Mouse (Mus musculus): ENCODE measurements at regions not wholly inside any gene's neighbourhood (a gene's known extent, or its start where the extent isn't known, plus 50 kb on each side); places are given as distances from the start of the nearest gene placed in this dataset.

- Histone ChIP-seq H3K9ac (ENCODE audit: low read depth, low read length) (no peak overlapping the region), H3K27ac (ENCODE audit: low read depth, low read length) (no peak overlapping the region), H3K36me3 (ENCODE audit: control insufficient read depth, insufficient read depth) (no peaks in the 10 kb centered on the region), H3K4me1 (replicated peaks; ENCODE audit: control insufficient read depth, insufficient read depth, low read length) (no peaks in the 10 kb centered on the region), H3K9me3 (ENCODE audit: control insufficient read depth) (no peaks in the 10 kb centered on the region), H3K4me2 (replicated peaks; ENCODE audit: low read depth) (no peak overlapping the region), H3K27me3 (replicated peaks; ENCODE audit: control insufficient read depth, insufficient read depth, low read length) (no peaks in the 10 kb centered on the region), H3K4me3 (ENCODE audit: low read depth, low read length) (no peak overlapping the region)
- 87% methylated on average over 3 of the region's 3 CpGs for WGBS
- TF ChIP-seq CTCF (IDR thresholded peaks at IDR 0.05; ENCODE audit: low read depth) = no peak
- ATAC-seq = no peak
Observed at GRCm38 (mm10) chr10:96459186-96459585, 157.6 kb upstream of the Btg1 start.

- no peak for ATAC-seq
- Histone ChIP-seq H3K4me1 (replicated peaks; ENCODE audit: control insufficient read depth, insufficient read depth, low read length) (no peaks in the 10 kb centered on the region), H3K4me3 (ENCODE audit: low read depth, low read length) (no peak overlapping the region), H3K9ac (ENCODE audit: low read depth, low read length) (no peak overlapping the region), H3K27ac (ENCODE audit: low read depth, low read length) (no peak overlapping the region), H3K9me3 (ENCODE audit: control insufficient read depth) (no peaks in the 10 kb centered on the region), H3K27me3 (replicated peaks; ENCODE audit: control insufficient read depth, insufficient read depth, low read length) (no peaks in the 10 kb centered on the region), H3K36me3 (ENCODE audit: control insufficient read depth, insufficient read depth) (no peaks in the 10 kb centered on the region), H3K4me2 (replicated peaks; ENCODE audit: low read depth) (no peak overlapping the region)
- TF ChIP-seq CTCF (IDR thresholded peaks at IDR 0.05; ENCODE audit: low read depth) = no peak
- 49% methylated on average over 9 of the region's 9 CpGs for WGBS
Observed at GRCm38 (mm10) chr10:96460151-96460550, 156.7 kb upstream of the Btg1 start.

- no peaks in the 10 kb centered on the region for H3K27me3 ChIP-seq (replicated peaks; ENCODE audit: control insufficient read depth, insufficient read depth, low read length)
- no peaks in the 10 kb centered on the region for H3K4me1 ChIP-seq (replicated peaks; ENCODE audit: control insufficient read depth, insufficient read depth, low read length)
- H3K9me3 ChIP-seq (ENCODE audit: control insufficient read depth) = no peaks in the 10 kb centered on the region
- no peak overlapping the region for H3K4me2 ChIP-seq (replicated peaks; ENCODE audit: low read depth)
- ATAC-seq = no peak
- TF ChIP-seq CTCF (IDR thresholded peaks at IDR 0.05; ENCODE audit: low read depth) = no peak
- H3K27ac ChIP-seq (ENCODE audit: low read depth, low read length) = no peak overlapping the region
- H3K9ac ChIP-seq (ENCODE audit: low read depth, low read length) = no peak overlapping the region
- H3K36me3 ChIP-seq (ENCODE audit: control insufficient read depth, insufficient read depth) = no peaks in the 10 kb centered on the region
- no peak overlapping the region for H3K4me3 ChIP-seq (ENCODE audit: low read depth, low read length)
- WGBS = 83% methylated on average over 10 of the region's 10 CpGs
Observed at GRCm38 (mm10) chr10:96460617-96461338, 156.0 kb upstream of the Btg1 start.

GRCm38 (mm10) chr10:96465967-96466366 is 150.8 kb upstream of the Btg1 start:
- H3K9me3 ChIP-seq (ENCODE audit: control insufficient read depth) = no peaks in the 10 kb centered on the region
- ATAC-seq = no peak
- H3K36me3 ChIP-seq (ENCODE audit: control insufficient read depth, insufficient read depth) = no peaks in the 10 kb centered on the region
- no peaks in the 10 kb centered on the region for H3K4me1 ChIP-seq (replicated peaks; ENCODE audit: control insufficient read depth, insufficient read depth, low read length)
- TF ChIP-seq CTCF (IDR thresholded peaks at IDR 0.05; ENCODE audit: low read depth) = no peak
- H3K27ac ChIP-seq (ENCODE audit: low read depth, low read length) = no peak overlapping the region
- H3K9ac ChIP-seq (ENCODE audit: low read depth, low read length) = no peak overlapping the region
- WGBS = 84% methylated on average over 6 of the region's 6 CpGs
- no peak overlapping the region for H3K4me3 ChIP-seq (ENCODE audit: low read depth, low read length)
- no peaks in the 10 kb centered on the region for H3K27me3 ChIP-seq (replicated peaks; ENCODE audit: control insufficient read depth, insufficient read depth, low read length)
- no peak overlapping the region for H3K4me2 ChIP-seq (replicated peaks; ENCODE audit: low read depth)

- TF ChIP-seq CTCF (IDR thresholded peaks at IDR 0.05; ENCODE audit: low read depth) = no peak
- Histone ChIP-seq H3K9me3 (ENCODE audit: control insufficient read depth) (no peaks in the 10 kb centered on the region), H3K4me3 (ENCODE audit: low read depth, low read length) (no peak overlapping the region), H3K27me3 (replicated peaks; ENCODE audit: control insufficient read depth, insufficient read depth, low read length) (no peaks in the 10 kb centered on the region), H3K27ac (ENCODE audit: low read depth, low read length) (no peak overlapping the region), H3K36me3 (ENCODE audit: control insufficient read depth, insufficient read depth) (no peaks in the 10 kb centered on the region), H3K4me2 (replicated peaks; ENCODE audit: low read depth) (no peak overlapping the region), H3K4me1 (replicated peaks; ENCODE audit: control insufficient read depth, insufficient read depth, low read length) (no peaks in the 10 kb centered on the region), H3K9ac (ENCODE audit: low read depth, low read length) (no peak overlapping the region)
- 85% methylated on average over 3 of the region's 3 CpGs for WGBS
- ATAC-seq = no peak
Observed at GRCm38 (mm10) chr10:96466845-96467244, 150.0 kb upstream of the Btg1 start.

GRCm38 (mm10) chr10:96467661-96468060 is 149.1 kb upstream of the Btg1 start:
- ATAC-seq = no peak
- Histone ChIP-seq H3K36me3 (ENCODE audit: control insufficient read depth, insufficient read depth) (no peaks in the 10 kb centered on the region), H3K9me3 (ENCODE audit: control insufficient read depth) (no peaks in the 10 kb centered on the region), H3K4me2 (replicated peaks; ENCODE audit: low read depth) (no peak overlapping the region), H3K27me3 (replicated peaks; ENCODE audit: control insufficient read depth, insufficient read depth, low read length) (no peaks in the 10 kb centered on the region), H3K9ac (ENCODE audit: low read depth, low read length) (no peak overlapping the region), H3K27ac (ENCODE audit: low read depth, low read length) (no peak overlapping the region), H3K4me3 (ENCODE audit: low read depth, low read length) (no peak overlapping the region), H3K4me1 (replicated peaks; ENCODE audit: control insufficient read depth, insufficient read depth, low read length) (no peaks in the 10 kb centered on the region)
- TF ChIP-seq CTCF (IDR thresholded peaks at IDR 0.05; ENCODE audit: low read depth) = no peak
- 57% methylated on average over 4 of the region's 4 CpGs for WGBS

- no peak overlapping the region for H3K4me2 ChIP-seq (replicated peaks; ENCODE audit: low read depth)
- no peak for TF ChIP-seq CTCF (IDR thresholded peaks at IDR 0.05; ENCODE audit: low read depth)
- H3K36me3 ChIP-seq (ENCODE audit: control insufficient read depth, insufficient read depth) = no peaks in the 10 kb centered on the region
- no peaks in the 10 kb centered on the region for H3K27me3 ChIP-seq (replicated peaks; ENCODE audit: control insufficient read depth, insufficient read depth, low read length)
- H3K9ac ChIP-seq (ENCODE audit: low read depth, low read length) = no peak overlapping the region
- H3K27ac ChIP-seq (ENCODE audit: low read depth, low read length) = no peak overlapping the region
- no peaks in the 10 kb centered on the region for H3K9me3 ChIP-seq (ENCODE audit: control insufficient read depth)
- H3K4me1 ChIP-seq (replicated peaks; ENCODE audit: control insufficient read depth, insufficient read depth, low read length) = no peaks in the 10 kb centered on the region
- no peak overlapping the region for H3K4me3 ChIP-seq (ENCODE audit: low read depth, low read length)
- ATAC-seq = no peak
Observed at GRCm38 (mm10) chr10:96471523-96471922, 145.3 kb upstream of the Btg1 start.
